Mouse (Mus musculus): Measurements from ENCODE around the gene Ssr2. TPM values are rescaled to one million over a fixed set of nuclear protein-coding genes. Genes with fewer than 3 reads are reported as not detected.

Ssr2 gene
- polyA plus RNA-seq, 1 experiment, result 84.8 TPM

DNA sequence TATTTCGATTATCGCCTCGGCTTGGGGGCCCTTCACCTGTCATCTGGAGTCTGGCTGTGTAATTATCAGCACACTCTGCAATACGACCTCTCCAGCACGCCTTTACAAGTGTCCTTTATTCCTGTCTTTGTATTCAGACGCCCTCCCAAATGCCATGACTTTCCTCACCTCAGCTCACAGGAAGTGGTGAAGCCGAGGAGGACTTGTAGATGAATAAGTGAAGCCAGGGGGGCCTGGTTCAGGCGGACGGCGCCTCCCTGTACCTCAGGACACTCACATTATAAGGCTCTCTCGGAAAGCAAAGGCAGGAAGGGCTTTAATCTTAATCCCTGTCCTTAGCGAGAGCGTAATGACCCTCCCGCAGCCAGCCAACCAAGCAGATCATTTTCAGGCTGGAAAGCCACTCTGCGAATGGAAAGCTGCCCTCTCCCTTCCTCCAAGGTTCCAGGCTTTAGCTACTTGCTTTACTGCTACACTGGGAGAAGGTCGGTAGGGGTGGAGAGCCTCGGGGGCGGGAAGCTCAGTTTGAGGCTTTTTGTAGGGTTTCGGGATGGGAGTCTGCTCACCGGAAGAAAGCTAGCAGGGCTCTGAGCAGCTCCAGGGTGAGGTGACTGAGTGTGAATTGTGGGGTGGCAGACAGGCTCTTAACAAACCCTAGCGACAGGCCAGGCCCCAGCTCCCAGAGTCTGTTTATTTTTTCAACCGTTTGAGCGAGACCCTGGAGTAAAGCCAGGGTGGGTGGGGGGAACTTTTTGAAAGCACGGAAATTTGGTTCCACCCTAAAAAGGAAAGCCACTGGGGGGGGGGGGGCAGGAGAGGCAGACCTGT lies 46.7 kb downstream of the Ssr2 start:
- H3K4me3 ChIP-seq (replicated peaks; ENCODE audit: control insufficient read depth, low read depth, low read length), result peak overlapping the region; percentile 81

DNA sequence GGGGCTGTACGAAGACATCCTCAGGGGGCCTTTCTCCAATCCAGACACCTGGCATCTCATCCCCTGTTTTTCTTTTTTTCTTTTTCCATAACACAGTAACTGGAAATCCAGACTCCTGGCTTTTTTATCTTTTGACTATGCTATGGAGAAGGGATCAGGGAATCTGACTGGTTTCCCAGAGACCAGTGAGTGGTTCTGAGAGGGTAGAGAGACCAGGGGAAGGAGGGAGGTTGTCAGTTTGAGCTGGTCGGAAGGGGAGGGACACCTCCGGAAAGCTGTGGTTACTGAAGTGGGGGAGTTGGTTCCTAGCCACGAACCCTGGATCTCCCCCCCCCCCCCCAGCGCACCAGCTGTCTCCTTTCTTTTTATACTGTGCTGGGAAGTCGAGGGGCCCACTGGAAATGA lies 47.3 kb downstream of the Ssr2 start:
- TF ChIP-seq POLR2A (IDR thresholded peaks at IDR 0.05; ENCODE audit: borderline replicate concordance, control insufficient read depth, low read depth, low read length) (no peak), CTCF (IDR thresholded peaks at IDR 0.05; ENCODE audit: control insufficient read depth, insufficient read depth, low read length) (no peak)
- WGBS, result 2% methylated on average over 6 of the region's 6 CpGs
- Histone ChIP-seq H3K4me1 (ENCODE audit: control insufficient read depth, insufficient read depth, low read length) (peaks cover 9% of the 10 kb centered on the region), H3K27ac (ENCODE audit: control insufficient read depth, insufficient read depth, low read depth, low read length, poor library complexity) (peak overlapping the region; percentile 69), H3K4me3 (replicated peaks; ENCODE audit: control insufficient read depth, low read depth, low read length) (peak overlapping the region; percentile 73)

More for the DNA sequence above, 46.7 kb downstream of the Ssr2 start:
- H3K27ac ChIP-seq (ENCODE audit: control insufficient read depth, insufficient read depth, low read depth, low read length, poor library complexity), result peak overlapping the region; percentile 97
- under 1% methylated on average over 24 of the region's 24 CpGs for WGBS
- TF ChIP-seq CTCF (IDR thresholded peaks at IDR 0.05; ENCODE audit: control insufficient read depth, insufficient read depth, low read length) (no peak), POLR2A (IDR thresholded peaks at IDR 0.05; ENCODE audit: borderline replicate concordance, control insufficient read depth, low read depth, low read length) (no peak)
- H3K4me1 ChIP-seq (ENCODE audit: control insufficient read depth, insufficient read depth, low read length), result peaks cover 9% of the 10 kb centered on the region

DNA sequence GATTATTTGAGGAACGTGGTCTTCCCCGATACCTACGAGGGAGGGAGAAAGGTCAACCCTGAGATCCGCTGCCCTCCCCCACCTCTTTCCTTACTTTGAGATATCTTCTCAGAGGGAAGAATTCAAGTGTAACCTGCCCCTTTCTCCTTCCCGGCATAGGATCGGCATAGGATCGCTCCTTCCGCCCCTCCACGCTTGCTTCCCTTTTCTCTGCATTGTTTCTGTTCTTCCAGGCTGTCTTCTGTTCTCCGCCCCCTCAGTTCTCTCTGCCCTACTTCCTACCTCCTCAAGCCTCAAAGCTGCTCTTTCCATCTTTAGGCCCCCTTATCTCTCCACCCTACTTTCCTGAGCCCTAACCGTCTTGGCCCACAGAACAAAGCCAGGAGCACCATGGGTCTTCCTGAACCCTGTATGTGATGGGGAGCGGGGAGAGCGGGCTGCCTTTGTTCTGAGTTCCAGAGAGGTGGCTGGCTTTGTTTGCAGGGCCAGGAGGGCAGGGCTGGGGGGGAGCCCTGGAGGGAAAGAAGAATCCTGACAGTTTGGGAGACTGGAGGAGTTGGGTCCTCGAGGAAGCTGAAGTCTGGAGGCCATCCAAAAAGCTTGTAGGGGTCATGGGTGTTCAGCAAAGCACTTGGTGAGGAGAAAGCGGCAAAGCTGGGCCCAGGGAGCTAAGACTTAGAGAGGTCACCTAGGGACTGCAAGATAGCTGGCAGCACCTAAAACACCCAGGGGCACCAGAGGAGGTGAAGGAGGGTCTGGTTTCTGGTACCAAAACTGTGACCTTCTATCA lies 47.9 kb downstream of the Ssr2 start:
- H3K4me3 ChIP-seq (replicated peaks; ENCODE audit: control insufficient read depth, low read depth, low read length), result peak overlapping the region; percentile 73
- H3K4me1 ChIP-seq (ENCODE audit: control insufficient read depth, insufficient read depth, low read length), result peaks cover 7% of the 10 kb centered on the region
- 3% methylated on average over 15 of the region's 15 CpGs for WGBS
- peak overlapping the region; percentile 69 for H3K27ac ChIP-seq (ENCODE audit: control insufficient read depth, insufficient read depth, low read depth, low read length, poor library complexity)
- TF ChIP-seq POLR2A (IDR thresholded peaks at IDR 0.05; ENCODE audit: borderline replicate concordance, control insufficient read depth, low read depth, low read length) (no peak), CTCF (IDR thresholded peaks at IDR 0.05; ENCODE audit: control insufficient read depth, insufficient read depth, low read length) (no peak)

DNA sequence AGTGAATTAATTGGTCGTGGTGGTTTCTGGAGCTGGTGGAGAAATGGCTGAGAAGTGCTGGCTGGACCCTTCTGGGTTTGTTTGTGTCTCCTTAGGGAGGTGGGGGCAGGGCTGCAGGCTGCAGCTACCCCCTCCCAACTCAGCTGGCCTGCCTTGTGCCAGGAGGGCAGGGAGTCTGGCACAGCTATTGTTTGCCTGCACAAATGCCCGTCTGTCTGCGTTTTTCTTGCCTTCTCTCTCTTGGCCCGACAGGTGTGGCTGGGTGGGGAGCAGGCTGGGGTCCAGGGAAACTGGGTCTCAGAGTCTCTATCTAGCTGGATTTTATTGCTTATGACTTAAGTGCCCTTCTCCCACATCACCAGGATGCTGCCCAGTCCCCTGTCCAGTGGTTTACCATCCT lies 48.6 kb downstream of the Ssr2 start:
- WGBS, result 11% methylated on average over 4 of the region's 4 CpGs
- Histone ChIP-seq H3K27ac (ENCODE audit: control insufficient read depth, insufficient read depth, low read depth, low read length, poor library complexity) (no peak overlapping the region), H3K4me1 (ENCODE audit: control insufficient read depth, insufficient read depth, low read length) (peaks cover 7% of the 10 kb centered on the region), H3K4me3 (replicated peaks; ENCODE audit: control insufficient read depth, low read depth, low read length) (no peak overlapping the region)
- no peak for TF ChIP-seq CTCF (IDR thresholded peaks at IDR 0.05; ENCODE audit: control insufficient read depth, insufficient read depth, low read length)

DNA sequence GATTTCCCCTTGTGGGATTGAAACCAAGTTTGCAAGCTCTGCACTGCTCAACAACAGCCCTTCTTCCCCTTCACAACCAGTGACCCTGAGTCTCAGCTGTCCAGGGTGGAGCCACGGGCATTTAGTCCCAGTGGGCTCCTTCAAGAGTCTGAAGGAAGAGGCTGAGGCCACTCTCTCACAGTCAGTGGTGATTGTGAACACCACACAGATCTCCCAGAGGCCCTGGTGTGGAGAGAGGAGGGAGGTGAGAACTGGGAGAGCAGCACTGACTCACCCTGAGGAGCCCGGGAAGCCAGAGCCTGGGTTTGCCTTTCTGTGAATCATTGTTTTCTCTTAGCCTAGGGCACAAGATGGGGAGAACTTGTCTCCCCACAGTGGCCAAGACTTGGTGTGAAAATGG lies 49.3 kb downstream of the Ssr2 start:
- 16% methylated on average over 2 of the region's 2 CpGs for WGBS
- H3K4me3 ChIP-seq (replicated peaks; ENCODE audit: control insufficient read depth, low read depth, low read length), result no peak overlapping the region

GRCm38 (mm10) chr3:88625531-88625930 lies 49.9 kb downstream of the Ssr2 start:
- Histone ChIP-seq H3K4me3 (replicated peaks; ENCODE audit: control insufficient read depth, low read depth, low read length) (no peak overlapping the region), H3K27ac (ENCODE audit: control insufficient read depth, insufficient read depth, low read depth, low read length, poor library complexity) (no peak overlapping the region), H3K4me1 (ENCODE audit: control insufficient read depth, insufficient read depth, low read length) (peaks cover 5% of the 10 kb centered on the region; the same call in 1 of the 2 replicates)
- TF ChIP-seq CTCF (IDR thresholded peaks at IDR 0.05; ENCODE audit: control insufficient read depth, insufficient read depth, low read length) (no peak), POLR2A (IDR thresholded peaks at IDR 0.05; ENCODE audit: borderline replicate concordance, control insufficient read depth, low read depth, low read length) (no peak)
- 71% methylated on average over 7 of the region's 7 CpGs for WGBS

More for the DNA sequence above, 49.3 kb downstream of the Ssr2 start:
- H3K27ac ChIP-seq (ENCODE audit: control insufficient read depth, insufficient read depth, low read depth, low read length, poor library complexity), result 0 out of 2 replicates have a peak overlapping the region, but pooled peaks have one; percentile 2
- no peak for TF ChIP-seq POLR2A (IDR thresholded peaks at IDR 0.05; ENCODE audit: borderline replicate concordance, control insufficient read depth, low read depth, low read length)
- peaks cover 5% of the 10 kb centered on the region; the same call in 1 of the 2 replicates for H3K4me1 ChIP-seq (ENCODE audit: control insufficient read depth, insufficient read depth, low read length)

DNA sequence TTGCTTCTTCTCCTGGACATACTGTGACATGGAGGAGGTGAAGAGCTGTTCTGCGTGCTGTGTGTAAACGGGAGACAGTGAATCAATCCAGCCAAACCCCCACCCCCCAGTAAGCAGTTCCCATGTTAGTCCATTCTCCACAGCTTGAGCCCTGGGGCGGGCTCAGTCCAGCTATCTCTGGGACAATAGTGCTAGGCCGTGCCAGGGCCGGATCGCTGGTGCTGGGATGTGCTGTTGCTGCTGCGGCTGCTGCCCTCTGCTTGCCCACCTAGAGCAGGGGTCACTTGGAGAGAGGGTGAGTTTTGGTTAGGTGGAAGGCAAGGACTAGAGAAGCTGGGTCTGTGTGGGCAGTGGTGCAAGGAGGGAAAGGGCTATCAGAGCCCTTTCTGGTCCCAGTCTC lies 50.6 kb downstream of the Ssr2 start:
- WGBS, result 53% methylated on average over 7 of the region's 7 CpGs
- Histone ChIP-seq H3K4me1 (ENCODE audit: control insufficient read depth, insufficient read depth, low read length) (peaks cover 5% of the 10 kb centered on the region; the same call in 1 of the 2 replicates), H3K4me3 (replicated peaks; ENCODE audit: control insufficient read depth, low read depth, low read length) (no peak overlapping the region), H3K27ac (ENCODE audit: control insufficient read depth, insufficient read depth, low read depth, low read length, poor library complexity) (no peak overlapping the region)
- TF ChIP-seq POLR2A (IDR thresholded peaks at IDR 0.05; ENCODE audit: borderline replicate concordance, control insufficient read depth, low read depth, low read length) (no peak), CTCF (IDR thresholded peaks at IDR 0.05; ENCODE audit: control insufficient read depth, insufficient read depth, low read length) (no peak)

- H3K4me1 ChIP-seq (ENCODE audit: control insufficient read depth, insufficient read depth, low read length), result peaks cover 5% of the 10 kb centered on the region; the same call in 1 of the 2 replicates
- no peak overlapping the region for H3K4me3 ChIP-seq (replicated peaks; ENCODE audit: control insufficient read depth, low read depth, low read length)
- TF ChIP-seq POLR2A (IDR thresholded peaks at IDR 0.05; ENCODE audit: borderline replicate concordance, control insufficient read depth, low read depth, low read length) (no peak), CTCF (IDR thresholded peaks at IDR 0.05; ENCODE audit: control insufficient read depth, insufficient read depth, low read length) (no peak)
- WGBS, result 18% methylated on average over 4 of the region's 4 CpGs
- H3K27ac ChIP-seq (ENCODE audit: control insufficient read depth, insufficient read depth, low read depth, low read length, poor library complexity), result no peak overlapping the region
Measured at GRCm38 (mm10) chr3:88627114-88627513, 51.4 kb downstream of the Ssr2 start.

All from bone marrow, adult 2 months (tissue).